Mouse (Mus musculus): ENCODE data around the gene Ifitm7.
A peak's percentile ranks its signal among the peaks of the same experiment; 100 is the strongest.
"Not testable (repeated sequence)": the region's sequence is repeated elsewhere in the genome, so short reads cannot be mapped to it uniquely, and the experiment has no call there.

Gene Ifitm7

DNA sequence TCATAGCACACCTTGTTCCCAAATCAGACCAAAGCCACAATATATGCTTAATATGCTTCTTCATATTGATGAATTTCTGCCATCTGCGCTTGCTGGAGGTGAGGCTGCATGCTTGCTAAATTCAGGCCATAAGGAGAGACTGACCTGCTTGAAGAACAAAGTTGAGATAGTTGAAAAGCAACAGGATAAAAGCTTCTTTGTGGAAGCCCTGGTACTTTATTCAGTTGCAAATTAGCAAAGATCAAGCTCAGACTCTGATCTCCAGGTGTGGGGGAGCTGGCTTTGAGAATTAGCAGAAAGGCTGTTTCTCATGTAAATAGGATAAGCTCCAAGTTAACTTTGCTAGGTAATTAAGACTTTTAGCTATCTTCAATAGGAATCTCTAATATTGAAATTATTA is 9.7 kb downstream of the Ifitm7 start:
- DNase-seq (ENCODE audit: low spot score in 2 of 2): not testable (repeated sequence)

DNA sequence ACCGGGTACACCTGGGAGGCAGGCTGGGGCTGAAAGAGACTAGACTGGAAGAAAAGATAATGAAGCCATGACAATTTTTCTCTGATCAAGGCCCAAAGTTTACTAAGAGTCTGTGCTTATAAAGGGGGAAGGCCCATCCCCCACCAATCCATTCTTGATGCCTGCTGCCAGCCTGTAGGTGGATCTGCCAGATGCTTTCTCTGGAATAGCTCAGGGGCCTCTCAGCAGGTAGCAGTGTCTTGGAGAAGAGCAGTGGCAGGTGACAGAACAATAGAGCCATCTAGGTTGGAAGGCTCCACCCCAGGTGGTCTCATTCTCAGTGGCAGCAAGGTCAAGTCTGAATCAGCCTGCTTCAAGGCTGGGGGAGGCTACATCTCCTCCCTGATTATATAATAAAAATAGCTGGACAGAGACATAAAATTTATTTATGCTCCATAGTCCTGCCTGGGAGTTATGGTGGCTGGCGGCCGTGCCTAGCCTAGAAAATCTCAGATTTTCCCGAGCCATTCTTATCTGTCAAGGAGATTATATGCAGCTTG is 10.3 kb downstream of the Ifitm7 start:
- not testable (repeated sequence) for DNase-seq (ENCODE audit: low spot score in 2 of 2)

DNA sequence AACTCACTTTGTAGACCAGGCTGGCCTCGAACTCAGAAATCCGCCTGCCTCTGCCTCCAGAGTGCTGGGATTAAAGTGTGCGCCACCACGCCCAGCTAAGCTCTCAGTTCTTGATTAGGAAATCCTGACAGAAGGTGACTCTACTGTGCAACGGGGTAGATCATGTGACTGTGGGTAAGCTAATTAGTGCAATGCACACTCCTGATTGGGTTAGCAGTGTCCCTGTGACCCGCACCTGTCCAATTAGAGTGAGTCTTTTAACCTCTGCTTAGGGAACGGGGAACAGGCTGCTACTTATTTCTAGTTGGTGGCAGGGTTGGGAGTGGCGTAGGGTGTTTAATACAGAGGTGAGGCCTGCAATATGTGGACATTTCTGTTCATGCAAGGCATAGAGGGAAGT is 14.6 kb downstream of the Ifitm7 start:
- DNase-seq (ENCODE audit: low spot score in 2 of 2): no peak

DNA sequence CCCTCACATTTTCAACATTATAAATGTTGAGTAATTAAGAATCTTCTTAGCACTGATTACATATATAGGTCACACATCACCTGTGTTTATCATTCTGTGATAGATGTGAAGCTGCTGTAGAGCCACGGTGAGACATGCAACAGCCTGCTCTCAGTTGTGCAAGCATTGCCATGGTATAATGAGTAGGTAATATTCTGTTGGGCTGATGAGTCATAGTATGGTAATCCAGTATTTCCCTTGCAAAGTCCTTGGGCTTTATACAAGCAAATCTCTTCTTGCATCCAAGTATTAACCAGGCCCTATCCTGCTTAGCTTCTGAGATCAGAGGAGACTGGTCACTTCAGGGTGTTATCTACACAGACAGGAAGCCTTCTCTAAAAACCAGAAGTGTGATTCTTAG is 17.6 kb downstream of the Ifitm7 start:
- DNase-seq (ENCODE audit: low spot score in 2 of 2): no peak

DNA sequence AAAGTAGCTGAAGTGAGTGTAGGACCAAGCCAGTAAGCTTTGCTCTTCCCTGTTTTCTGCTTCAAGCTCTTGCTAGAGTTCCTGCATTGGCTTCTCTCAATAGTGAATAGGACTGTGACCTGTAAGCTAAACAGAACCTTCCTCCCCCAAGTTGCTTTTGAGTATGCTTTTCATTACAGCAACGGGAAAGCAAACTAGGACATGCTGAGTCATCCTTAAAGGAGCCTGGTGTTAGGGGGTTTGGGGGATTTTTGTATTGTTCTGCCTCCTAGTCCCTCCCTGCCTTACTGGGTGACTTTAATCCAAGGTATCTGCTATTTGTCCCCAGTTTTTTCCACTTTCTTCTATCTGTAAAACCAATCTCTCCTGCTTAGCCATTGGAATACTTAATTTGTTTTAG is 24.6 kb downstream of the Ifitm7 start:
- DNase-seq (ENCODE audit: low spot score in 2 of 2): no peak

DNA sequence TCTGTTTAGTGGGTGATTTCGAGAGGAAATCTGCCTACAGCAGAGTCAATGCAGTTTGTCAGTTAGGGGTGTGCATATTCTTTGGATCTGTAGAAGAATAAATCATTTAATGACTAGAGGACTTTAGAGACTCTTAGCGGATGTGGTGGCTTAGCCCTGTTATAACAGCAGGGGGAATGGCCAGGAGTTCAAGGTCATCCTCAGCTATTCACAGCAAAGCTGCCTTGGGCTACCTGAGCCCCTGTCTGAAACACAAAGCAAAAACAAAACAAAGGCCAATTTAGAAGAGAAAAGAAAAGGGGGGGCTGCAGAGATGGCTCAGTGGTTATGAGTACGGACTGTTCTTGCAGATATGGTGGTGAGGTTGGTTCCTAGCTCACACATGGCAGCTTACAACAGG is 35.4 kb downstream of the Ifitm7 start:
- no peak for DNase-seq (ENCODE audit: low spot score in 2 of 2)

DNA sequence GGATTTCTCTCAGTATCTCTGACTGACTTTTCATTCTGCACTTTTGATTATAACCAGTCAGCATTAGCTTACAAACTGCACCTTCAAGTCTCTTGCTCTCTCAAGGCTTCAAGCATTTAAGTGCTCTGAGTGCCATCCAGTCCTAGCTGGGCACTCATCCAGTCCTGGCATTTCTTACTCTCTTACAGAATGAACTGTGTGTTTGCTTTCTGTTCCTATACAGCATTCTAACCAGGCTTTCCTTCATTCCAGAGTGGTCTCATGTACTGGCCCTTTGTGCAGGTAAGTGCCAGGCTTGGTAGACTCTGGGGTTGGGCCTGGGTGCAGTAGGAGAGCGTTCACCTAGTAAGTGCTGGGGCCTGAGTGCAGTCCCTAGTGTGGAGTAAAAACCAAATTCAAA is 40.4 kb downstream of the Ifitm7 start:
- DNase-seq (ENCODE audit: low spot score in 2 of 2): no peak

DNA sequence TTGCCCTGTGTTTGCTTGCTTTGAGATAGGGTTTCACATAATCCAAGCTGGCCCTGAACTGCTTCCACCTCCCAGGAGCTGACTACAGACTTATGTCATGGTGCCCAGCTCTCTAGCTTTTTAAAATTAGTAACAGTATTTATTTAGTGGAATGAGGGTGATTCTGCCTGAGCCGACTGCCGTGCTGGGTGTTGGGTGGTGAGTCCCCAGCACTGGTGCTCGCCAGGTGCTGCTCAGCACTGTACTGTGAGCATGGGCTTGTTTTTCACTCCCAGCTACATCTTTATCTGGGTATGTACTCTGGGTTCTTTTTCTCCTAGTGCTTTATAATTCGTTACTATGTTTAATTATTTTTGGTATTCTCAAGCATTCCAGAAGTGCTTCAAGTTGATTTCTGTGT is 41.5 kb downstream of the Ifitm7 start:
- DNase-seq (ENCODE audit: low spot score in 2 of 2): no peak

DNA sequence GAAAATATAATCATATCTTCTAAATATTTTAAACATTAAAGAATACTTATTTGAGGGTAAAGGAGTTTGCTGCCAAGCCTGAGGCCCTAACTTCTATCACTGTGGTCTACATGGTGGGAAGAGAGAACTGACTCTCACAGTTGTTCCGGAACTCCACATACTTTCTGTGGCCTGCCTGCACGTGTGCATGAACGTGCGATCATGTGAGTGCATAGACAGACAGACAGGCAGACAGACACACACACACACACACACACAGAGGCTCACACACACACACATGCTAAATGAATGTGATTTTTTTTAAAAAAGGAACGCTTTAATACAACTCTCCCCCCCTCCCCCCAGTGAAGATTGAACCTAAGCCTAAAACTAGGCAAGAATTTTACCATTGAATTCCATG is 41.9 kb downstream of the Ifitm7 start:
- no peak for DNase-seq (ENCODE audit: low spot score in 2 of 2)

DNA sequence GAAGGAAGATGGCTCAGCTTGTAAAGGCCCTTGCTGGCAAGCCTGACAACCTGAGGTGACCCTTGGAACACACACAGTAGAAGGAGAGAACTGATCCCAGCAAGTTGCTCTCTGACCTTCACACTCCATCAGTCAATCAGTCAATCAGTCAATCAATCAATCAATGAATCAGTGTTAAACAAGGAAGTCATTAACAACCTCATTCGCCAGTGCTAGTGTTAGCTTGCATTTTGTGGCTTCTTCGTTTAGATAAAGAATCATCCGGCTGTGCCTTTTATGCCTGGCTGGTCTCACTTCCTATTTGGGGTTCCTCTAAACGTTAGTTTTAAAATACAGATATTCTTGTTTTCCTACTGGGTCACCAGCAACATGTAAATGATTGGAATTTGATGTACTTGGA is 42.5 kb downstream of the Ifitm7 start:
- DNase-seq (ENCODE audit: low spot score in 2 of 2): no peak

DNA sequence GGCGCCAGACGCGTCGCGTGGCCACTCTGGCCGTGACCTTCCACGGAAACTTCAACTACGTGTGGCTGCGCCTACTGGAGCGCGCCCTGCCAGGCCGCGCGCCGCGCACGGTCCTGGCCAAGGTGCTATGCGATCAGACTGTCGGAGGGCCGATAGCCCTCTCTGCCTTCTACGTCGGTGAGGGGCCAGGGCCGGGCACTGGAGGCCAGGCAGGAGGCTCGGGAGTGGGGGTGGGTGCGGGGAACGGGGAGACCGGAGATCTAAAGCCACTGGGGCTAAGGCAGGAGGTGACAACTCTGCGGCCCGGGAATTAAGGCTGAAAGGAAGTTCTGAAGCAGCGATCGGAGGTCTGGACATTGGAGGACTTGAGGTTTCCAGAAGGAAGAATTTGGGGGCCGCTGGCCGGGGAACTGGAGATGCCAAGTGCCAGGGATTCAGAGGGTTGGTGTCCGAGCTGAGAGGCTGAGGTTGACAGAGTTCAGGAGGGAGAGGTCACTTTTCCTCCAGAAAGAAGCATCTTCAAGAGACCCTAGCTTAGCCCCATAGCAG is 45.8 kb downstream of the Ifitm7 start:
- no peak for DNase-seq (ENCODE audit: low spot score in 2 of 2)

DNA sequence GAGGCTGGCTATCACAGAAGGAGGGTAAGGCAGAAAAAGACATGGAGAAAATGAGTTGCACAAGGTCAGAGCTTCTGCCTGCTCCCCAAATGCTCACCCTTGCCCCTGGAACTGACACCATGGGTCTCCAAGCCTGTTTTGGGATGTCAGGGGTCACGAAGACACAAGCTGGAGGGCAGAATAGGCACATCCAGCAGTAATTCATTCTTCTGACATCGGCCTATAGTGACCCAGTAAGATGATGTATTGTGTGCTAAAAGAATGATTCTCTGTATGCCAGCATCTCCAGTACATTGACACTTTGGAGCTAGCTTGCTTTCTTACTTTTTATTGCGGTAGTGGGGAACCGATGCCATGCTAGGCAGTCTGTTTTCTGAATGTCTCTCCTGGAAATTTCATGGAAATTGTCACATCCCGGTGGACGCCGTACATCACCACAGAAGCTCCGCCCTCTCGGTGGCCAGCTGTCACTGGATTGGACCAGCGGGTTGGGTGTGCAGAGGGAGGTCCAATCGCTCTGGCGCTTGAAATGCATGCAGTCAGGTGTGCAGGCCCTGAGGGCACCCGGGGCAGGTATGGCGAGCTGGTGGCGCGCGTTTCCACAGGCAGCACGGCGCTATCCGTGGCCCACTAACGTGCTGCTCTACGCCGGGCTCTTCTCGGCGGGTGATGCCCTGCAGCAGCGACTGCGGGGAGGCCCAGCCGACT is 46.4 kb downstream of the Ifitm7 start:
- peak; percentile 73 to 76 for DNase-seq (ENCODE audit: low spot score in 2 of 2)
